Mouse (Mus musculus): ENCODE measurements at regions not wholly inside any gene's neighbourhood (a gene's known extent, or its start where the extent isn't known, plus 50 kb on each side); places are given as distances from the start of the nearest gene placed in this dataset.

DNA sequence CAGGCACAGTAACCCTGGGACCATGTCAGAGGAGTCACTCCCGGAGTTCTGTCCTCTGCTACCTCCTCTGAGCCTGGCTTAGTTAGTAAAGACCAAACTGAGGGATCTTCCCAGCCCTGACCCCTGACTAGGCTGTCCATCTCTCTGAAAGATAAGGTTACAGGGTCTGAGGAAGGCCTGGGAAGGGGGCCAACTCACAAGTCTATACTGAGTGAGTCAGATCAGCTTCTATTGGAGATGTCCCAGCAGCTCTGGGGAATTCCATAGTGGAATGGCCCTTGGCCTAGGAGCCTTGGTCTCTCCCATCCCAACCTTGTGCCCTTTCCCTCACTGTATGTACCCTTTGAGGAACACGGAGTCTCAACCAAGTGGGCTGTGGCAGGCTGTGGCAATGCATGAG is 127.7 kb downstream of the Chst1 start:
- Histone ChIP-seq H3K79me2 (ENCODE audit: inconsistent target) (no peaks in the 10 kb centered on the region), H3K36me3 (ENCODE audit: inconsistent target) (no peaks in the 10 kb centered on the region), H3K4me3 (ENCODE audit: inconsistent target) (no peak overlapping the region), H3K27ac (no peak overlapping the region)
- 67% methylated on average over 2 of the region's 2 CpGs for WGBS (ENCODE audit: missing documents)

DNA sequence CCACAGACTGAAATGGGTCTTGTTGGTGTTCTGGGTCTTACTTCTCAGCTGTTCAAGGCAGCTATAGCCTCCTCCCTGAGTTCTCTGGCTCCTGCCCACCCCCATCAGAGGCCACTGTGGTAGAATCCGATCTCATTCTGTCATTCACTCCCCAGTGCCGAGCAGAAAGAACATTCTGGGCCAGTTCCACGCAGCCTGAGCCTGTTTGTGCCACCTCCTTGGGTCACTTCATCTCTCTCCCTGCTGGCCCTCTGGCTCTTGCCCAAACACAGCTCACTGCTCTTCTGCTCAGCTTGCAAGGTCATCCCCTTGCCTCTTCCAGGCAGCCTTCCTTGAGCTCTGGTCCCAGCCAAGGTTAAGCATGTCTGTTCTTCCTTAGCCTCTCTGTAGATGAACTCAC is 128.9 kb downstream of the Chst1 start:
- WGBS (ENCODE audit: missing documents): 79% methylated on average over 2 of the region's 3 CpGs
- Histone ChIP-seq H3K79me2 (ENCODE audit: inconsistent target) (no peaks in the 10 kb centered on the region), H3K4me3 (ENCODE audit: inconsistent target) (no peak overlapping the region), H3K27ac (no peak overlapping the region), H3K36me3 (ENCODE audit: inconsistent target) (no peaks in the 10 kb centered on the region)

DNA sequence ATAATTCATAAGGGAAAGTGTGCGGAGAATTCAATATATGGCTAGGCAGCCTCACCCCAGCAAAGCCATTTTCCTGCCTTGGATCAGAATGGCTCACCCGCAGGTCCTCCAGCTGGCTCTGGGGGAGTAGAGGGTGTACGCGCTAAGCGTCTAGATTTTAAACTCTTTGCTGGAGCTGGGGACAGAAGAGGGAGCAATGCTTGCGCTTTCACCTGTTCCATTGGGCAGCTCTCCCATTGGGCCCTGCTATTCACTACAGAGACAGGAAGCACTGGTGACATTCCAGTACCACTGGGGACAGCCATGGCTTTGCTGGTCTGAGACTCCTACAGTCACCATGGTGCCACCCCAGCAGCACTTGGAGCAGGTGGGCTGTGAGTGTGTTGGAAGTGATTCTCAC is 130.9 kb downstream of the Chst1 start:
- Histone ChIP-seq H3K36me3 (ENCODE audit: inconsistent target) (no peaks in the 10 kb centered on the region), H3K4me3 (ENCODE audit: inconsistent target) (no peak overlapping the region), H3K27ac (no peak overlapping the region), H3K79me2 (ENCODE audit: inconsistent target) (no peaks in the 10 kb centered on the region)
- 100% methylated on average over 6 of the region's 6 CpGs for whole genome bisulfite sequencing (ENCODE audit: missing documents)

DNA sequence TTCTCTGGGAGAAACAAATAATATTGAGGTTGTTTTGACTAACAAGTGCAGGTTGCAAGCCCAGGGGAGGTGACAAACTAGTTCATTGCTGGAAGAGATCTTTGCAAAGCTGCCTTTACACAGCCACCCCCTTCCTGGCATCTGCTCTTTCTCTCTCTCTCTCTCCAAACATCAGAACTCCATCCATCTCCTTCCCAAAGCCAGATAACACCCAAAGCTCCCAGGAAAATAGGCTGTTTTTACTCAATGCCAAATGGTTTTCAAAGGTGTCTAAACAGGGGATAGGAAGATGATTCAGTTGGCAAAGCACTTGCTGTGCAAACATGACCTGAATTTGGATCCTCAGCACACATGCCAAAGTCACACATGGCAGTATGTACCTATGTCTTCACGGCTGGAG is 133.9 kb downstream of the Chst1 start:
- Histone ChIP-seq H3K79me2 (ENCODE audit: inconsistent target) (no peaks in the 10 kb centered on the region), H3K27ac (no peak overlapping the region), H3K36me3 (ENCODE audit: inconsistent target) (no peaks in the 10 kb centered on the region), H3K4me3 (ENCODE audit: inconsistent target) (no peak overlapping the region)
- 86% methylated on average over 1 of the region's 1 CpGs for WGBS (ENCODE audit: missing documents)

DNA sequence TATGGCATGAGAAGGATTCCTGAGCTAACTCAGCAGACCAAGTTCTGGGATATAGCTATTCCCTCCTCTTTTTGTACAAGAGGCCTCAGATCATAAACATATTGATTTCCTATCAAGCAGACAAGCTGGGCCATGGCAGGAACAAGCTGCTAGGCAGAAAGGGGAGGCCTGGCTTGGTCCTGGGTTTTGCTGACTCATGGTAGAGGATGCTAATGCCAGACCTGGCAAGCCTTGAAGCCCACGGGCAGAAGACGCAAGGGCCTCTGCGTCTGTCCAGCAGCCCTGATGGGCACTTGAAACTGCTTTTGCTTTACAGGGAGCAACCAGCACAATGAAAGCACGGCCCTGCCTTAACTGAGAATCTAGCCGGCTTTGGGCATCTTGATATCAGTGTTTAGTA is 136.3 kb downstream of the Chst1 start:
- WGBS (ENCODE audit: missing documents): 51% methylated on average over 5 of the region's 5 CpGs
- Histone ChIP-seq H3K4me3 (ENCODE audit: inconsistent target) (no peak overlapping the region), H3K27ac (no peak overlapping the region), H3K79me2 (ENCODE audit: inconsistent target) (no peaks in the 10 kb centered on the region), H3K36me3 (ENCODE audit: inconsistent target) (no peaks in the 10 kb centered on the region)

DNA sequence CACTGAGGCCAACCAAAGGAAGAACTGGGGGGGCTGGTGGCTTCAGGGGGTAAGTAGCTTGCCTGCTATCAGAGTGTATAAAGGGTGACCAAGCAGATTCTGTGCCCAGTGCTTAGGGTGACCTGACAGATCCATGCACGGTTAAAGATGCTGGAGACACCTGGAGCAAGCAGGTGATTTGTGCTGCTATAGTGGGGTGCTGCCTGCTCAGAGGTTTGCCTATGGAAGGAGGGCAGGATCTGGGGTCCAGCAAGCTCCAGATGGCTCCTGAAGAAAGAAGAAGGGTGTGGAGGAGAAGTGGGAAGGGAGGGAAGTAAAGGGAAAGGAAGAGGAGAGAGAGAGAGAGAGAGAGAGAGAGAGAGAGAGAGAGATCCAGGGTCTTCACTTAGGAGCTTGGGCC is 137.8 kb downstream of the Chst1 start:
- Histone ChIP-seq H3K36me3 (ENCODE audit: inconsistent target) (no peaks in the 10 kb centered on the region), H3K79me2 (ENCODE audit: inconsistent target) (no peaks in the 10 kb centered on the region), H3K27ac (no peak overlapping the region), H3K4me3 (ENCODE audit: inconsistent target) (no peak overlapping the region)
- WGBS (ENCODE audit: missing documents): 93% methylated on average over 1 of the region's 1 CpGs

DNA sequence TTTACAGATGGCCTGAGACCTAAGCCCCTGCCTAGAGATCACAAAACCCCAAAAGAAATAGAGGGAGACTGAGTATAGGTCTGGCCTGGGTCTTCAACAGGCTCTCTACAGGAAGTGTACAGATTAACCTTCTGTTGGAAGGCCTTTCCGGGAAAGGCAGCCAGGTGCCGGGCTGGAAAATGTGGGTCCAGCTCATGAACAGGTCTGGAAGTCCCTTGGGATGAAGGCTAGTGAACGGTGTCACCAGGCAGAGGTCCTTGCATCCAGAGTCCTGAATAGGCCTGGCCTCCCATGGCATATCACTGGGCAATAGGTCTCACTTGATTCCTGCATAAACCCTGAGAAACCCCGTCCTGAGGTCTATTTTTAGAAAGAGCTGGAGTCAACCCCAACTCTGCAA is 140.1 kb downstream of the Chst1 start:
- Histone ChIP-seq H3K4me3 (ENCODE audit: inconsistent target) (no peak overlapping the region), H3K36me3 (ENCODE audit: inconsistent target) (no peaks in the 10 kb centered on the region), H3K27ac (no peak overlapping the region), H3K79me2 (ENCODE audit: inconsistent target) (no peaks in the 10 kb centered on the region)
- 87% methylated on average over 4 of the region's 4 CpGs for WGBS (ENCODE audit: missing documents)

DNA sequence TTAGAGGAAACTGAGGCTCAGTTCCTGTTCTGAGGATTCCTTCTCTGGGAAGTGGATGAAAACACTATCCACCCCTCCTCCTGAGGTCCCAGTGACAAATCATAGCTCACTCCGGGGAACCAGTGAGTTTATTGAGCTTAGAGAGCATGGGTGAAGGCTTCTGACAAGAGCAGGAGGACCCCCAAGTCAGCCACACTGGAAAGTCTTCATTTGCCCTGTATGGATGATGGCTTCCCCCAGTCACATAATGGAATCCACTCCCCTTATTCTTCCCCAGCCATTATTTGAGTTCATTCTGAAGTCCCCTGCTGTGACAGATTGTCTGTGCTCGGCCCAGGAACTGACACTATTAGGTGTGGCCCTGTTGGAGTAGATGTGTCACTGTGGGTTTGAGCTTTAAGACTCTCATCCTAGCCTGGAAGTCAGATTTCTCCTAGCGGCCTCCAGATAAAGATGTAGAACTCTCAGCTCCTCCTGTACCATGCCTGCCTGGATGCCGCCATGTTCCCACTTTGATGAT is 141.3 kb downstream of the Chst1 start:
- H3K36me3 ChIP-seq (ENCODE audit: inconsistent target): no peaks in the 10 kb centered on the region
- 83% methylated on average over 4 of the region's 4 CpGs for WGBS (ENCODE audit: missing documents)
- H3K4me3 ChIP-seq (ENCODE audit: inconsistent target): no peak overlapping the region
- no peaks in the 10 kb centered on the region for H3K79me2 ChIP-seq (ENCODE audit: inconsistent target)
- H3K27ac ChIP-seq: no peak overlapping the region

DNA sequence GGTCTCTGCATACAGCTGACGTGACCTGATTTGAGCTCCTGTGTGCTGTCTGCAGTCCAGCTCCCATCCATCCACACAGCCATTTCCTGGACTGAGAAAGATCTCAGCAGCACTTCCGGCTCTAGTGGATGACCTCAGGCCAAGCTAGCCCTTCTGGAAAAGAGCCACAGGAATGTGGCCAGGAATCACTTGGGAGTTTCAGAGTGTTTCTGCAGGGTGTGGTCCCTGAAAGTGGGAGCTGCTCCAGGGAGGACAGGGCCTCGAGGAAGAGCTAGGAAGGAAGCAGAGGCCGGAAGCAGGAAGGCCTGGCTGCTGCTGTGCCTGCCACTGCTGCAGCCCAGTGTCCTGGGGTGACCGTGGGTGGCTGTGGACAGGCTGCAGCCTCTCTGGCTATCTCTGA is 142.5 kb downstream of the Chst1 start:
- H3K27ac ChIP-seq: no peak overlapping the region
- H3K36me3 ChIP-seq (ENCODE audit: inconsistent target): no peaks in the 10 kb centered on the region
- H3K79me2 ChIP-seq (ENCODE audit: inconsistent target): no peaks in the 10 kb centered on the region
- WGBS (ENCODE audit: missing documents): 57% methylated on average over 5 of the region's 5 CpGs
- no peak overlapping the region for H3K4me3 ChIP-seq (ENCODE audit: inconsistent target)

DNA sequence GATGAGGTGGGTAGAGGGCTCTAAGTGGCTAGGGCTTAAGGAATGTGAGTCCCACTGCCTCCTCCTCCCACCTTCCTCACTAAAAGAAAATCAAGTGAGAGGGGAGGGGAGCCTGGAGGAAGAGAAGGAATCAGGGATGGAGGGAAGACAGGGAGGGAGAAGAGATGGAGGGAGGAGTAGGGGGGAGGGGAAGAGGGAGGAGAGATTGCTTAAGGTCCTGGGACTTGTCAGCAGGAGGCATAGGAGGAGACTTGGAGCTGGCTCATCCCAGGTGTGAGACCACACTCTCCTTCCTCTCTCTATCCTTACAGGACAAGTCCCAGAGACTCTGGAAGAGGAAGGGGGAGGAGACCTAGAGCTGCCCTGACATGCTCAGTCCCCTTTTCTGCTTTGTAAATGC is 143.2 kb downstream of the Chst1 start:
- H3K27ac ChIP-seq: no peak overlapping the region
- H3K4me3 ChIP-seq (ENCODE audit: inconsistent target): no peak overlapping the region
- H3K36me3 ChIP-seq (ENCODE audit: inconsistent target): no peaks in the 10 kb centered on the region
- no peaks in the 10 kb centered on the region for H3K79me2 ChIP-seq (ENCODE audit: inconsistent target)

DNA sequence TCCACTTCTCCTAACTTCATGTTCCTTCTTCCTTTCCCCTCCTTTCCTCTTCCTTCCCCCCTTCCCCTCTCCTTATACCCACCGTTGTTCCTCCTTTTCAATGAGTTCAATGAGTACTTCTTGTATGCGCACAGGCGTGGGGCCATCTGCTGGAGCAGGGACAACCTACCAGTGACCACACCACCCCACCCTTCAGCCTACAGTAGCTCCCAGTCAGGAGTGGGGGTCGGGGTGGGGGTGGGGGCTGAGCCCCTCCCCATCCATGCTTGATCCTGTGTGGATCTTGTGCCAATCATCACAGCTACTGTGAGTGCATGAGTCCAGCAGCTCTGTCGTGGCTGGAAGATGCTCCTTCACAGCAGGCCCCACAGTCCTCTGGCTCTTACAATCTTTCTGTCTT is 143.6 kb downstream of the Chst1 start:
- Histone ChIP-seq H3K79me2 (ENCODE audit: inconsistent target) (no peaks in the 10 kb centered on the region), H3K27ac (no peak overlapping the region), H3K36me3 (ENCODE audit: inconsistent target) (no peaks in the 10 kb centered on the region), H3K4me3 (ENCODE audit: inconsistent target) (no peak overlapping the region)
- 32% methylated on average over 2 of the region's 5 CpGs for WGBS (ENCODE audit: missing documents)

DNA sequence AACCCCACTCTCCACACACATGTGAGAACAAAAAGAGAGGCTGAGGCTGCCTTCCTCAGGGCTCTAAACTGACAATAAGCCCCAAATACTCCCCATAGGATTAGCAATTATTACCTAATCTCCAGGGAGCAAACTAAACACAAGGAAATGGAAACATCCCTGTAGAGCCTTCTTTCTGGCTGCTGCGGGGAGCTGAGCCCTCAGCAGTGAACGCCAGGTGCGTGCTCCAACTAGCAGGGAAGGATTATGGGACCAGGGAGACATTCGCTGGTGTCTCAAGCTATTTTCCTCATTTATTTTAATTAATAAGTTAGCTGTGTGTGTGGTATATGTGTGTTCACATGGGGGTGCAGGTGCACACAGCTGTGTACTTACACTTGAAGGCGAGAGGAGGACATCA is 144.4 kb downstream of the Chst1 start:
- H3K4me3 ChIP-seq (ENCODE audit: inconsistent target): no peak overlapping the region
- 92% methylated on average over 5 of the region's 5 CpGs for WGBS (ENCODE audit: missing documents)
- H3K79me2 ChIP-seq (ENCODE audit: inconsistent target): no peaks in the 10 kb centered on the region
- no peak overlapping the region for H3K27ac ChIP-seq
- no peaks in the 10 kb centered on the region for H3K36me3 ChIP-seq (ENCODE audit: inconsistent target)

DNA sequence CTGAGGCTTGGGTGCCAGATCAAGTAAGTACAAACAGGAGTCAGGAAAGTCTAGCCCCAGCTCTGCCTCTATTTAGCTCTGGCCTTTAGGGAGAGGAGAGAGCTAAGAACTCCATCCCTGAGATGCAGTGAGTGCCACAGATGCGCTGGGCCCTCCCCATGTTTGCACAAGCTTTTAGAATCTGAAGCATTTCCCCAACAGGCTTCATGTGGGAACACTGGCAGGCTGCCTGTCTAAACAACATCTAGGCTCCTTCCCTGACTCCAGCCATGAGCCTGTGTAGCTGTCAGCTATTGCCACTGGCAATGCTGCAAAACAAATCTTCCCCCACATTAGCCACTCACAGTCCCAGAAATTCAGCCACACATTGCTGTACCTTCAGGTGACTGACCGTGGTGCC is 147.9 kb downstream of the Chst1 start:
- no peaks in the 10 kb centered on the region for H3K36me3 ChIP-seq (ENCODE audit: inconsistent target)
- 83% methylated on average over 2 of the region's 2 CpGs for WGBS (ENCODE audit: missing documents)
- H3K79me2 ChIP-seq (ENCODE audit: inconsistent target): no peaks in the 10 kb centered on the region
- H3K27ac ChIP-seq: no peak overlapping the region
- no peak overlapping the region for H3K4me3 ChIP-seq (ENCODE audit: inconsistent target)

DNA sequence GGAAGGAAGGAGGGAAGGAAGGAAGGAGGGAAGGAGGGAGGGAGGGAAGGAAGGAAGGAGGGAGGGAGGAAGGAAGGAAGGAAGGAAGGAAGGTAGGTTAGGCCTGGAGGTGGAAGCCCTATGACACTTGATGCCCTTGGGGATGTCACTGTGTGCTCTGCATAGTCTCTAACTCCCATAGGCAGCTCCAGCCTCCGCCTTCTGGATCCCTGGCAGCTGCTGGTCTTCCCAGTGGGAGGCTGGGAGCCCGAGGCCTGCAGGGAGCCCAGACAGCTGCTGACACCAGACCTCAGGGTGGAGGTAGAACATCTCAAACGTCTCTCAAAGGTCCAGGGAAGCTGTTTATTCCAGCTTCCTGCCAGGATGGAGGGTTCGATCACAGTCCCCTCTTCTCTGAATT is 150.6 kb downstream of the Chst1 start:
- Histone ChIP-seq H3K36me3 (ENCODE audit: inconsistent target) (no peaks in the 10 kb centered on the region), H3K4me3 (ENCODE audit: inconsistent target) (no peak overlapping the region), H3K27ac (no peak overlapping the region), H3K79me2 (ENCODE audit: inconsistent target) (no peaks in the 10 kb centered on the region)
- 84% methylated on average over 4 of the region's 4 CpGs for WGBS (ENCODE audit: missing documents)

DNA sequence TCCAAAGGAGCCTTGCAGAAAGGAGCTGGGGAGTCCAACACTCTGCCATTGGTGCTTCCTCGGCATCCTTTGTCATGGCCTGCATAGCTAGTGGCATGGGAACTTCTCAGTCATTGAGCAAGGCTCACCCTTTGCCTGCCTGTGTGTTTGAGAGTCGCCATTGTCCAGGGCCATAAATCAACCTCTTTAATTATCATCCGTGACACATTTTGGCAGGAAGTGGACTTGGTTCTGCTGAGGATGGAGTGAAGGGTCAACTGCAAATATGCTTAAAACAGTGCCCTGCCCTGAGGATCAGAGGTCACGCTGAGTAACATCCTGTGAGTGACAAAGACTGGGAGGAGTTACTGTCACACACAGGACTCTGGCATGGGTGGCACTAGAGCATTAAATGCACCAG is 151.2 kb downstream of the Chst1 start:
- H3K79me2 ChIP-seq (ENCODE audit: inconsistent target): no peaks in the 10 kb centered on the region
- H3K36me3 ChIP-seq (ENCODE audit: inconsistent target): no peaks in the 10 kb centered on the region
- no peak overlapping the region for H3K27ac ChIP-seq
- H3K4me3 ChIP-seq (ENCODE audit: inconsistent target): no peak overlapping the region
- WGBS (ENCODE audit: missing documents): 54% methylated on average over 4 of the region's 4 CpGs

DNA sequence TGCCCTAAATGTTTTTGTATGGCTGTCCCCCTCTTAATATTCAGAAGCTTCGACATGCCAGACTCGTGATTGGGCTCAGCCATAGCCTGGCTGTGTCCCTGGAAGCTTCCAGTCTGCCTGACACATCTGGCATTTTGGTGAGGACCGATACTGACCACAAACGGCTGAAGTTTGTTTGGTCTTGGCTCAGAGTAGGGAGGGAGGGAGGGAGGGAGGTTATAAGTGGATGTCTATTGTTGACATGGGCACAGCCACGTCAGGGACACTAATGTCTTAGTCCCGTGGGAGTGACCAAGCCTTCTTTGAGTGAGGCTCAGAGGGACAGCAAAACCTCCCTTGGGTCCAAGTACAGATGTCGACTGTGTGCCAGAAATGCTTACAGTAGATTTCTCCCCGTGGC is 151.7 kb downstream of the Chst1 start:
- H3K4me3 ChIP-seq (ENCODE audit: inconsistent target): no peak overlapping the region
- no peaks in the 10 kb centered on the region for H3K36me3 ChIP-seq (ENCODE audit: inconsistent target)
- 0 out of 2 replicates have a peak overlapping the region, but pooled peaks have one; percentile 2 for H3K27ac ChIP-seq
- WGBS (ENCODE audit: missing documents): 42% methylated on average over 8 of the region's 8 CpGs
- H3K79me2 ChIP-seq (ENCODE audit: inconsistent target): no peaks in the 10 kb centered on the region

All from macrophage (primary cell).